Mouse (Mus musculus) intestine, embryonic 16.5 days (tissue): ENCODE data around the gene Tsen34. TPM values are rescaled to one million over a fixed set of nuclear protein-coding genes. Genes with fewer than 3 reads are reported as not detected.
"Not testable (repeated sequence)": the region's sequence is repeated elsewhere in the genome, so short reads cannot be mapped to it uniquely, and the experiment has no call there.

Source experiments
- ATAC-seq: fragments of 200-750 bp; cut with Nextera tagmentation; 2 replicates; pipeline ENCODE4 v1.8.0; 2017; ENCODE audit warnings: moderate TSS enrichment, moderate library complexity
- H3K27ac ChIP-seq: fragments of 300-500 bp; sonication (generic); 2 replicates; pipeline ENCODE4 v1.5.1; 2014; ENCODE audit warnings: mild to moderate bottlenecking, low read length
- H3K27me3 ChIP-seq: fragments of 300-500 bp; sonication (generic); replicated peaks from 2 replicates; pipeline ENCODE4 v1.6.1; 2014; ENCODE audit warnings: low read length, control low read depth, mixed read lengths; ENCODE audit not compliant: control insufficient read depth, insufficient read depth
- H3K36me3 ChIP-seq: fragments of 300-500 bp; sonication (generic); 2 replicates; pipeline ENCODE4 v1.6.1; 2014; ENCODE audit warnings: low read length, control low read depth; ENCODE audit not compliant: control insufficient read depth, insufficient read depth
- H3K4me1 ChIP-seq: fragments of 300-500 bp; sonication (generic); 2 replicates; pipeline ENCODE4 v1.6.1; 2014; ENCODE audit warnings: low read length, control low read depth, mixed read lengths; ENCODE audit not compliant: control insufficient read depth, insufficient read depth
- H3K4me2 ChIP-seq: fragments of 300-500 bp; sonication (generic); 2 replicates; pipeline ENCODE4 v1.6.1; 2014; ENCODE audit warnings: low read depth, low read length, control low read depth
- H3K4me3 ChIP-seq: fragments of 300-500 bp; sonication (generic); 2 replicates; pipeline ENCODE4 v1.5.1; 2014; ENCODE audit warnings: mild to moderate bottlenecking, low read length
- H3K9ac ChIP-seq: fragments of 300-500 bp; sonication (generic); 2 replicates; pipeline ENCODE4 v1.6.1; 2014; ENCODE audit warnings: low read depth, low read length
- H3K9me3 ChIP-seq: fragments of 300-500 bp; sonication (generic); 2 replicates; pipeline ENCODE4 v1.6.1; 2016; ENCODE audit warnings: low read length, control low read depth; ENCODE audit not compliant: control insufficient read depth
- WGBS: fragments of 180-500 bp; shearing (Covaris S2); extraction: QIAGEN DNeasy Blood & Tissue Kit; methylation state at CpG from one replicate; pipeline ENCODE4 v1.1.7; 2014; 5-methylcytosine and 5-hydroxymethylcytosine counted together
- polyA plus RNA-seq: library from polyadenylated mRNA; unstranded; fragments of >200 nt; fragmentation: Nextera tagmentation; extraction: Ambion mirVana; gene quantifications from 2 replicates; pipeline ENCODE4 v1.2.1, GENCODE M21; 2015

Gene Tsen34
- polyA plus RNA-seq, 1 experiment from 2014 or later, result 208 TPM

DNA sequence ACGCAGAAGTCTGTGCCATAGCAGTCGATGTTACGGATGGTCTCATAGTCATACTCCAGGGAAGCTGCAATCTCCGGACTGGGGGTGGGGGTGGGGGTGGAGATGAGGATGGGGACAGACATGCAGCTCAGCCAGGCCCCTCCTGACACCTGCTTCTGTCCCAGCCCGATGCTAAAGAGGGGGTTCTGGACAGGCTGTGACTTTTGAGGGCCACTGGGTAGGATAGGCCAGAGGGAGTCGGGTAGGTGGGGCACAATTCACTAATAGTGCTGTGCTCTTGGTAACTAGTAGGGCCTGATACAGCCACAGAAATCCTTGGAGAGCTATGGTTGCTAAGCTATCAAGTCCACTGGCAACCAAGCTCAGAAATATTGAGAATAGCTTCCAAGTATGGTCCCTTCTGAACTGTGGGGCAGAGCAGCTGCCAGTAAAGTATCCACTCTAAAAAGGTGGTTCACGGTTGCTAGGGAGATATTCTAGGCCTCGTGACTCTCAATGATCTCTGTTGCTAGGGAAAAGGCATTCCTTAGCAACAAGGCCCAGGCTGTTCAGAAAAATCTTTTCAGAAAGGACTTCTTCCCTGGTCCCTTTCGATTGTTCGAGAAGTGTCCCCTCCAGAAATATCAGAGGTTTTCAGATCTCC, 8.6 kb upstream of the Tsen34 start:
- ATAC-seq, result no peak
- no peaks in the 10 kb centered on the region for H3K4me1 ChIP-seq

DNA sequence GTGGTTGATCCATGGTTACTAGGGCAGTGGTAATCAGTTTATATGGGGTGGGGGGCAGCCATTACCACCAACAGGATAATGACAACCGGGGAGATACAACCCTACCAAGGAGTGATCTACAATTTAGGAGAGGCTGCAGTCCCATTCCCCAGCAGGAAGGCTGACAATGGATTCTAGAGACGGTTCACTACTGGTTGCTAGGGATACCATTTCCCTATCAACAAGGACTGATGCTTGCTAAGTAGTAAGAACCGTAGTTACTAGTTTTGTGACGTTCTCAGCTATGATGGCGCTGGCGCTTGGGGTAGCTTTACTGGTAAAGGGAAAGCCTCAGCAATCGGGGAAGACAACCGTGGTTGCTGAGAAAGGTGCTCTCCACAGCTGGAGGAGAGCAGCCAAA, 8.0 kb upstream of the Tsen34 start:
- ATAC-seq, result no peak
- Histone ChIP-seq H3K4me1 (no peaks in the 10 kb centered on the region), H3K9me3 (no peaks in the 10 kb centered on the region), H3K27ac (no peak overlapping the region), H3K9ac (no peak overlapping the region), H3K36me3 (peaks cover 8% of the 10 kb centered on the region; the same call in 1 of the 2 replicates), H3K27me3 (no peaks in the 10 kb centered on the region), H3K4me3 (no peak overlapping the region), H3K4me2 (no peak overlapping the region)
- WGBS, result 86% methylated on average over 8 of the region's 8 CpGs

More for the DNA sequence above, 8.6 kb upstream of the Tsen34 start:
- Histone ChIP-seq H3K9me3 (no peaks in the 10 kb centered on the region), H3K36me3 (peaks cover 8% of the 10 kb centered on the region; the same call in 1 of the 2 replicates), H3K27ac (no peak overlapping the region), H3K4me3 (no peak overlapping the region), H3K4me2 (no peak overlapping the region), H3K9ac (no peak overlapping the region), H3K27me3 (no peaks in the 10 kb centered on the region)
- 81% methylated on average over 10 of the region's 10 CpGs for WGBS

DNA sequence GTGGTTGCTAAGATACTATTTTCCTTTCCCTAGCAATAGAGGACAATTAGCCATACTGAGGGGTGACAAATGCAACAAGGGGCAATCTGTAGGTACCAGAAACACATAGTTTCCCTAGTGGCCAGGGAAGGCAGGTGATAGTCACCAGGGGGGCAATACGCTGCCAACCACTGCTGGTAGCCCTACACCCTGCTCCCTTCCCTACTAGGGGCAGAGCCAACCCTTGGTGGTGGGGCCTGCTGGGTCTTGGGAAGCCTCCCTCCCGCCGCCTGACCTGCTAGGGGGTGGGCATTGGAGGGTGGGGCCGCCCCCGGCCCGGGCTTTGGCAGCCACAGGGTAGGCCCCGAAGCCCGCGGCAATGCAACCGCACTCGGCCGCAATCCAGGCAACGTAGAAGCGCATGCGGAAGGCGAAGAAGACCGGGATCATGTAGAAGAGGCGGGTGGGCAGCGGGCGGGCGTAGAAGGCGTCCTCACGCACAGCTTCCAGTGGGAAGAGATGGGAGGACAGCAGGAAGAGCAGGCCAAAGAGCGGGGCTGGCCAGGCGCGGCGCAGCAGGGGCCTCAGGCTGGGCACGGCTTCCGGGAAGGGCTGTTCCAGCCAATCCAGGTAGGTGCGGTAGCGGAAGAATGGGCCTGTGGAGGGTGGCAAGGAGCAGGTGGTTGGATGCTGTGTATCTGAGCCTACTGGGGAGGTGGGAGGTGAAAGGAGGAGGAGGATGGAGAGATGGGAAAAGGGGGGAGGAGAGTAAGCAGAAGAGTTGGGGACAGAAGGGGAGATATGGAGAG, 7.1 kb upstream of the Tsen34 start:
- H3K27ac ChIP-seq, result no peak overlapping the region
- H3K9me3 ChIP-seq, result no peaks in the 10 kb centered on the region
- no peak overlapping the region for H3K4me3 ChIP-seq
- H3K9ac ChIP-seq, result no peak overlapping the region
- no peaks in the 10 kb centered on the region for H3K27me3 ChIP-seq
- ATAC-seq, result no peak
- H3K4me2 ChIP-seq, result no peak overlapping the region
- H3K36me3 ChIP-seq, result peaks cover 8% of the 10 kb centered on the region; the same call in 1 of the 2 replicates
- H3K4me1 ChIP-seq, result no peaks in the 10 kb centered on the region
- WGBS, result 89% methylated on average over 31 of the region's 31 CpGs

DNA sequence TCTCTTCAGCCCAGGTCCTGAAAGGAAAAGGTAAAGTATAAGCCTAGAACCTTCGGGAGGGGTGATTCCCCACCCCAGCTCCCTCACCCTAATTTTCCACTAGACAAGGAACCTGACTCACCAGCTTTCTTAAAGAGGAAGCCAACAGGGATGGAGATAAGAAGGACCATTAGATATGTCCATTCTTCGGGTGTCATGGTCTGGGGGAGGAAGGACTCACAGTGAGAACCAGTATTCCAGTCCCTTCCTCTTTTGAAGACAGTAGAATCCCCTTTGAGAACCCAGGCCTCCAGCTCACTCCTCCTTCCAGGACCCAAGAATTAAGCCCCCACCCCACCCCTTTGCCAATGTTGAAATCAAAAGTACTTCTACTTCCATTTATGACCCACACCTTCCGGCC, 744 bp upstream of the Tsen34 start:
- no peaks in the 10 kb centered on the region for H3K36me3 ChIP-seq
- 37% methylated on average over 3 of the region's 3 CpGs for WGBS
- H3K4me1 ChIP-seq, result peaks cover 12% of the 10 kb centered on the region
- H3K9me3 ChIP-seq, result no peaks in the 10 kb centered on the region
- peak overlapping the region; percentile 95 for H3K9ac ChIP-seq
- peak overlapping the region; percentile 87 for H3K4me3 ChIP-seq
- H3K27ac ChIP-seq, result no peak overlapping the region
- no peak for ATAC-seq
- H3K4me2 ChIP-seq, result peak overlapping the region; percentile 89
- H3K27me3 ChIP-seq, result no peaks in the 10 kb centered on the region

DNA sequence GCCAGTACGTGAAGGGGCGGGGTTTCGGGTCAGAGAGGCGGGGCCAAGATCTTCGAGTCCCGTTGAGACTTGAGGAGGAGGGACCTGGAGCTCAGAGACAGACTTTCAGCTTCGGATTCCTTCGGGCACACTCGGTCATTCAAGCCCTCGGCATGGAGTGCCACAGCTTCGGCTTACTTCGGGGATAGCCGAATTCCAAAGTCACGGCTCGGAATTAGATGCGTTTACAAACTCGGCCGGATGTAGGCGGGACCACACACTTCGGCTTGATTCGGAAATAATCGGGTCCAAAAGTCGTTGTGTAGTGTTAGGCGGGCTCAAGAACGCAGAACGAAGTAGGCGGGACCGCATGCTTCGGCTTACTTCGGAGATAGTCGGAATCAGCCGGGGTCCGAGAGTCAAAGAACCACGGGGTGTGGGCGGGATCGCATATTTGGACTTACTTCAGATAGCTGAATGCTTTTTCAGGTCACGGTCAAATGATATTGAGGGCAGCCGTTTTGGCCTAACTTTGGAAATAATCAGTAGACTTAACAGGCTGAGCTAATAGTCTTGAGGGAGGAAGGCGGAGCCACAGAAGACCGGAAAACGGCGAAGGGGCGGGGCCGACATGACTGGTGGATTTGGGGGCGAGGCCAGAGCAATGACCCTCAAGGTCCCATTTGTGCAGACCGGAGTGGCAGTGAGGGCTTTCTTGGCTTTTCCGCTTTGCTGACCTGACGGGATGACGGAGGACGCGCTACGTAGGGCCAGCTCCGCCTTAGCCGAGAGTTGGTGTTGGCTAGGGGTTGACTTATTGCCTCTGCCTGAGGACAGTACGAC, 535 bp downstream of the Tsen34 start, which contains the start of gene Mboat7:
Gene Mboat7 (minus strand): TSS at position 537 of the 822 bp plus-strand sequence.
- H3K4me3 ChIP-seq, result peak within 1 kb of the TSS; percentile 87
- peak within 1 kb of the TSS; percentile 94 for H3K27ac ChIP-seq
- H3K9me3 ChIP-seq, result no peaks in the 10 kb centered on the region
- peak within 1 kb of the TSS; percentile 89 for H3K4me2 ChIP-seq
- H3K9ac ChIP-seq, result peak within 1 kb of the TSS; percentile 95
- H3K4me1 ChIP-seq, result peaks cover 12% of the 10 kb centered on the region
- peak; percentile 92 for ATAC-seq
- under 1% methylated on average over 55 of the region's 55 CpGs for WGBS
- no peaks in the 10 kb centered on the region; the same call in 1 of the 2 replicates for H3K36me3 ChIP-seq
- no peaks in the 10 kb centered on the region for H3K27me3 ChIP-seq

DNA sequence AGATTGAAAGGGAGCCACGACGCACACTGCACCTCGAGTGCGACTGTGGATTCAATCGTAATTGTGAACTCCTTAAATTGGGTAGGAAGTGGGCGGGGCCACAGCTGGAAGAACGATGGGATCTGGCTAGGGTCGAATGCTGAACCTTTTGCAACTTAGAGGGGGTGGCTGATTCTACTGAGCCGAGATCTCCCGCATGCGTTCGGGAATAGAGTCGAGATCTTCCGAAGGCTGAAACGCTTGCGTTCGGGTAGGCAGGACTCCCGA, 1.1 kb downstream of the Tsen34 start:
- H3K36me3 ChIP-seq, result no peaks in the 10 kb centered on the region; the same call in 1 of the 2 replicates
- H3K27ac ChIP-seq, result peak overlapping the region; percentile 94
- H3K4me2 ChIP-seq, result peak overlapping the region; percentile 89
- H3K4me3 ChIP-seq, result peak overlapping the region; percentile 87
- H3K9ac ChIP-seq, result peak overlapping the region; percentile 95
- under 1% methylated on average over 18 of the region's 18 CpGs for WGBS
- peaks cover 12% of the 10 kb centered on the region for H3K4me1 ChIP-seq
- no peak for ATAC-seq
- H3K27me3 ChIP-seq, result no peaks in the 10 kb centered on the region
- no peaks in the 10 kb centered on the region for H3K9me3 ChIP-seq

DNA sequence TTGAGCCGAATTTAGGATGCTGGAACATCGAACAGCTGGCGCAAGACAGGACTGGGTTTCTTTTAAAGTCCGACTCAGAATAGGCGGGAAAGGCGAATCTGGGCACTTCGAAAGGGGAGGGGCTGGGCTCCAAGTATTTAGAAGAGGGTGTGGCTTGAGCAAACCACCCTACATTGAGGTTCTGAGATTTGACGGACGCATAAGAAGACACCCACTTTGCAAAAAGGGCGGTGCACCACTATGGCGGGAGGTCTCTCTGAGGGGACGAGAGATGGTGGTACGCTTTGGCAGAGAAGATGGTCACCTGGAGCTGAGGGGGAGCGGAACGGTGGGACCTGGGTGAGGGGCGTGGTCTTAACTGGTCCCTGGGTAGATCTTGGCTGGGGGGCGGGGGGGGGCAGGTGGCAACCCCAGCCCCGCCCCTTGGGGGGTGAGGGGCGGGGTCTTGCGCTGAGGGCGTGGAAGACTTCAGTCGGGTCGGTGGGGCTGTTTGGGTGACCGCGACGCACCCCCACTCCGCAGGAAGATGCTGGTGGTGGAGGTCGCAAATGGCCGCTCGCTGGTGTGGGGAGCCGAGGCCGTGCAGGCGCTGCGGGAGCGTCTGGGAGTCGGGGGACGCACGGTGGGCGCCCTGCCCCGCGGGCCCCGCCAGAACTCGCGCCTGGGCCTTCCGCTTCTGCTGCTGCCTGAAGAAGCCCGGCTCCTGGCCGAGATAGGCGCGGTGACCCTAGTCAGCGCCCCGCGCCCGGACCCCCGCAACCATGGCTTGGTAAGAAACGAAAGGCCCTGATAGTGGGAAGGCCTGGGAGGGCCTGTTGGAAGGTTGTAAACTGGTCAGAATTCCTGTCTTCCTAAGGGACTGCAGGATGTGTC, 1.6 kb downstream of the Tsen34 start:
- H3K4me2 ChIP-seq, result peak overlapping the region; percentile 89
- peak overlapping the region; percentile 94 for H3K27ac ChIP-seq
- ATAC-seq, result peak; percentile 64
- no peaks in the 10 kb centered on the region for H3K27me3 ChIP-seq
- WGBS, result 0% methylated on average over 50 of the region's 55 CpGs
- H3K9me3 ChIP-seq, result no peaks in the 10 kb centered on the region
- H3K9ac ChIP-seq, result peak overlapping the region; percentile 95
- peaks cover 12% of the 10 kb centered on the region for H3K4me1 ChIP-seq
- no peaks in the 10 kb centered on the region; the same call in 1 of the 2 replicates for H3K36me3 ChIP-seq
- peak overlapping the region; percentile 87 for H3K4me3 ChIP-seq

DNA sequence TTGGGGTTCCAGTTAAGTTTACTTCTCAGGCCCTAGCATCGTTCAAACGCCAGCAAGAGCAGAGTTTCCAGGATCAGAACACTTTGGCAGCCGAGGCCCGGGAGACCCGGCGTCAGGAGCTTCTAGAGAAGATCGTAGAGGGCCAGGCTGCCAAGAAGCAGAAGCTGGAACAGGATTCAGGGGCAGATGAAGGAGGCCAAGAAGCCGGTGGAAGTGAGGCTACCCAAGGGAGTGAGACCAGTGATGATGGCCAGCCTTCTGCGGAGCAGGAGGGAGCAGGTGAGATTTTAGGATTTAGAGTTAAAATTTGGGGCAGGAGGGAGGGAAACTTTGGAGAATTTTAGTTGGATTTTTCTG, 2.3 kb downstream of the Tsen34 start:
- 3% methylated on average over 9 of the region's 9 CpGs for WGBS
- not testable (repeated sequence) for H3K27me3 ChIP-seq, H3K36me3 ChIP-seq, H3K9me3 ChIP-seq, ATAC-seq
- Histone ChIP-seq H3K4me2 (peak overlapping the region; percentile 89), H3K4me3 (peak overlapping the region; percentile 87), H3K27ac (peak overlapping the region; percentile 94), H3K4me1 (peaks cover 12% of the 10 kb centered on the region), H3K9ac (peak overlapping the region; percentile 95)
